Comparison of ENCODE assay signal across 18 mouse cellular contexts in the genomic region with DNA sequence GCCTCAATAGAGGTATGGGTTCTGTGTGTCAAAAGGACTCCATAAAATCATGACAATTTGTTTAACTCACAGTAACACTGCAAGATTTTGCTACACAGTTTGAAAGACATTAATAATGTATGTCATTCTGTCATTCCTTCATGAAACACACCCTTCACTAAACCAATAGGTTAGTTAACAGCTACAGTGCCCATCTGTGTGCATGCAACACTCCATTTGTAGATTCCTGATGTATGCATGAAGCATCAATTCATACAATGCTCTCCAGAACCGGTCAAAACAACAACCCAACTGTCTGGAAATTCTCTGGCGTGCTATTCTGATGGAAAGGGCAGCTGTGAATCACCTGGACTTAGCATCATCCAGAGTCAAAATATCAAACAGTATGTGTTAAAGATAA.
DNase-seq lines count a peak whose midpoint lies in the region; ATAC-seq and TF ChIP-seq lines count a peak whose summit lies in the region.
"Had no signal": no experiment of that assay in that cellular context is flagged by ENCODE, and none has a peak within 500 bp of the region (broad histone marks: within the 10 kb centered on the region; RNA-seq: fewer than 3 reads in every experiment).

No protein-coding gene starts in this region.

- H3K4me3 ChIP-seq in forebrain, embryonic 14.5 days (ENCODE audit: low read depth, low read length), result no peak overlapping the region
- H3K4me3 ChIP-seq in forebrain, embryonic 12.5 days (replicated peaks), result no peak overlapping the region
- no peak overlapping the region for H3K4me3 ChIP-seq in layer of hippocampus, adult 2 months
- H3K4me3 ChIP-seq in forebrain, postnatal 0 days (ENCODE audit: low read depth, low read length), result no peak overlapping the region
- H3K4me3 ChIP-seq: embryonic facial prominence, embryonic 10.5 days; embryonic facial prominence, embryonic 12.5 days had no signal

- H3K27ac ChIP-seq in forebrain, embryonic 14.5 days (ENCODE audit: low read depth, low read length), result no peak overlapping the region
- no peak overlapping the region for H3K27ac ChIP-seq in forebrain, embryonic 12.5 days
- H3K27ac ChIP-seq in layer of hippocampus, adult 2 months, result no peak overlapping the region
- no peak overlapping the region for H3K27ac ChIP-seq in forebrain, postnatal 0 days (ENCODE audit: low read depth, low read length)
- H3K27ac ChIP-seq: embryonic facial prominence, embryonic 10.5 days; embryonic facial prominence, embryonic 12.5 days had no signal

- no peak overlapping the region for H3K4me2 ChIP-seq in forebrain, embryonic 14.5 days (ENCODE audit: low read length)
- no peak overlapping the region for H3K4me2 ChIP-seq in forebrain, embryonic 12.5 days
- H3K4me2 ChIP-seq in forebrain, postnatal 0 days (ENCODE audit: low read depth), result no peak overlapping the region
- H3K4me2 ChIP-seq: embryonic facial prominence, embryonic 12.5 days had no signal

- no peaks in the 10 kb centered on the region for H3K9me3 ChIP-seq in forebrain, embryonic 14.5 days (replicated peaks; ENCODE audit: control insufficient read depth, low read length)
- no peaks in the 10 kb centered on the region for H3K9me3 ChIP-seq in forebrain, embryonic 12.5 days
- H3K9me3 ChIP-seq in forebrain, postnatal 0 days (ENCODE audit: low read length), result no peaks in the 10 kb centered on the region
- H3K9me3 ChIP-seq: embryonic facial prominence, embryonic 10.5 days; embryonic facial prominence, embryonic 12.5 days had no signal

- DNase-seq in forebrain, embryonic 14.5 days (ENCODE audit: low spot score), result no peak
- DNase-seq in layer of hippocampus, adult 9-11 months, result peak; percentile 7
- DNase-seq in layer of hippocampus, adult 2 months (ENCODE audit: low spot score in 2 of 2), result no peak
- peak; percentile 28 for DNase-seq in brain, embryonic 14.5 days (ENCODE audit: low read depth)
- DNase-seq in forebrain, postnatal 0 days, result no peak
- no peak for DNase-seq in gastrocnemius, postnatal 14 days
- DNase-seq: adrenal gland, adult 2 months; adrenal gland, postnatal 10 days; adrenal gland, postnatal 25 days; cerebellum, adult 11-12 months; cerebellum, adult 2 months; cerebellum, adult 9-10 months; cerebellum, postnatal 10 days; cerebellum, postnatal 25 days had no signal

- WGBS in forebrain, embryonic 14.5 days, result 73% methylated on average over 2 of the region's 2 CpGs
- WGBS in forebrain, embryonic 12.5 days, result 84% methylated on average over 2 of the region's 2 CpGs
- 62% methylated on average over 2 of the region's 2 CpGs for WGBS in forebrain, postnatal 0 days

- no peak overlapping the region for H3K9ac ChIP-seq in forebrain, embryonic 14.5 days (ENCODE audit: low read length)
- no peak overlapping the region for H3K9ac ChIP-seq in forebrain, embryonic 12.5 days
- H3K9ac ChIP-seq in forebrain, postnatal 0 days, result no peak overlapping the region
- H3K9ac ChIP-seq: embryonic facial prominence, embryonic 12.5 days had no signal

- intact Hi-C loops in gastrocnemius, postnatal 14 days (cut with DNase I; ENCODE audit: low total_unique reads), result no loop called here

- ATAC-seq in forebrain, embryonic 14.5 days, result peak; percentile 26; the same call in 1 of the 2 replicates
- no peak for ATAC-seq in forebrain, embryonic 12.5 days (ENCODE audit: low FRiP score)
- ATAC-seq in forebrain, postnatal 0 days, result peak; percentile 20; the same call in 1 of the 2 replicates
- no peak for ATAC-seq in cerebellum, adult (ENCODE audit: insufficient number of reproducible peaks, low FRiP score, low TSS enrichment)

- TF ChIP-seq POLR2A in brain, embryonic 14.5 days (IDR thresholded peaks at IDR 0.05; ENCODE audit: borderline replicate concordance, extremely low read depth, insufficient read depth, insufficient read length, poor library complexity, severe bottlenecking), result no peak

- H3K4me1 ChIP-seq in forebrain, embryonic 14.5 days (ENCODE audit: control insufficient read depth, insufficient read depth, low read length), result no peaks in the 10 kb centered on the region
- H3K4me1 ChIP-seq in forebrain, embryonic 12.5 days, result no peaks in the 10 kb centered on the region
- H3K4me1 ChIP-seq in forebrain, postnatal 0 days (ENCODE audit: insufficient read depth), result no peaks in the 10 kb centered on the region
- H3K4me1 ChIP-seq: embryonic facial prominence, embryonic 10.5 days; embryonic facial prominence, embryonic 12.5 days had no signal

- H3K36me3 ChIP-seq in forebrain, embryonic 14.5 days (ENCODE audit: control insufficient read depth, insufficient read depth, low read length), result no peaks in the 10 kb centered on the region
- H3K36me3 ChIP-seq in forebrain, embryonic 12.5 days (replicated peaks), result no peaks in the 10 kb centered on the region
- no peaks in the 10 kb centered on the region for H3K36me3 ChIP-seq in forebrain, postnatal 0 days (ENCODE audit: insufficient read depth)
- H3K36me3 ChIP-seq: embryonic facial prominence, embryonic 10.5 days; embryonic facial prominence, embryonic 12.5 days had no signal

- no peak for TF ChIP-seq CTCF in layer of hippocampus, adult 2 months (conservative IDR thresholded peaks at IDR 0.05)
- no peak for TF ChIP-seq CTCF in brain, embryonic 14.5 days (IDR thresholded peaks at IDR 0.05; ENCODE audit: borderline replicate concordance, extremely low read depth, insufficient read depth, insufficient read length)
- TF ChIP-seq CTCF in forebrain, postnatal 0 days (IDR thresholded peaks at IDR 0.05; ENCODE audit: low read depth), result no peak

- no peaks in the 10 kb centered on the region for H3K27me3 ChIP-seq in forebrain, embryonic 14.5 days (replicated peaks; ENCODE audit: control insufficient read depth, insufficient read depth, low read length)
- H3K27me3 ChIP-seq in forebrain, embryonic 12.5 days, result no peaks in the 10 kb centered on the region
- H3K27me3 ChIP-seq in forebrain, postnatal 0 days (ENCODE audit: insufficient read depth, low read length), result no peaks in the 10 kb centered on the region
- H3K27me3 ChIP-seq: embryonic facial prominence, embryonic 12.5 days had no signal

Comparison
In these comparisons a context has a peak if more than half of its experiments do, and no peak if none do; other contexts are left out.
1. ATAC-seq: peak in forebrain, embryonic 14.5 days (single experiment) and forebrain, postnatal 0 days (single experiment); none in forebrain, embryonic 12.5 days (single experiment) and cerebellum, adult (single experiment).
2. DNase-seq: peak in layer of hippocampus, adult 9-11 months (single experiment) and brain, embryonic 14.5 days (single experiment); none in forebrain, embryonic 14.5 days (single experiment), layer of hippocampus, adult 2 months (0 of 2), forebrain, postnatal 0 days (single experiment) and gastrocnemius, postnatal 14 days (single experiment).